Mouse (Mus musculus) bone marrow macrophage, adult 2 months (primary cell): ENCODE measurements around the gene Olfr370.

Experiments used
- CTCF ChIP-seq: IDR thresholded peaks from 2 replicates; pipeline ENCODE4 v1.5.1; 2012; ENCODE audit warnings: low read depth, mild to moderate bottlenecking, low read length, moderate library complexity
- POLR2A ChIP-seq: IDR thresholded peaks from 2 replicates; pipeline ENCODE4 v1.6.1; 2012; ENCODE audit warnings: mild to moderate bottlenecking, low read depth, low read length, borderline replicate concordance

DNA sequence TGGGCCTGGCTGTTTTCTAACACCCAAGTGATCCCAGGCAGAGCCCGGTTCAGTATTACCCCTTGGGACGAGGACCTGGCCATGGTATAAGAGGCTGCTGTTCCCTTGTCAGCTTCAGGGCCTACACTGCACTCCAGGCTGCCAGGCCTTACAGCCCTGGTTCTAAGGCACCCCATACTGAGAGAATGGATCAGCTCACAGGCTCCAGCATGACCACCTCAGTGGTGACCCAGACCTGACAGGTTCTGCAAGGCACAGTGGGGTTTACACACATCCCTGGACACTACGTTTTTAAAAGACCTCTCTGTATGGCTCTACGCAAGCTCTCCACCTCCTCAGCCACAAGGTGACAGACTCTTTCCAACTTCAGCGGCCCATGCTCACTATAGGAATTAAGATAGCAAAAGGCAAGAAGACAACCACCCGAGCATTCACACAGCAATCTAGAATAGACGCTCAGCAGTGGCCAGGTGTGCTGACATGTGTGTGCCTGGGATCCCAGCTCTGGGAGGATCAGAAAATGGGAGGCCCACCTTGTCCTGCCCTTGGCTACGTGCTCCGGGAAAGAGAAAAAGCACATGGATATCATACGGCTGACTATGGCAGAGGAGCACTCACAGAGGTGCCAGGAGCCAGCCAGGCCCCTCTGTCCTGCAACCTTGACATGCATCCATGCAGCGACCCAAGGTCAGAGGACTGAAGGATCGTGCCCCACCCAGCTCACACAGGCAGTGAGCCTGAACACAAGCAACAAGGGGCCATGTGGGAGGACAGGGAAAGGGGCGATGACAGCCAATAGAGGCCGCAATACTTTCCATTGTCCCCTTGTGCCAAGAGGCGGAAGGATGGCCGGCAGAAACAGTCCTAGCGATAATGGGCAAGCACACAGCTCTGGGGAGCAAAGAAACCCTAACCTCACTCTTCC lies 42.8 kb downstream of the Olfr370 start:
- TF ChIP-seq POLR2A (no peak), CTCF (no peak)
